Comparison of ENCODE assay signal across 9 mouse cellular contexts in genomic region chr9:120759771-120760170, GRCm38 (mm10).
DNase-seq lines count a peak whose midpoint lies in the region; ATAC-seq and TF ChIP-seq lines count a peak whose summit lies in the region.
"Had no signal": no experiment of that assay in that cellular context is flagged by ENCODE, and none has a peak within 500 bp of the region (broad histone marks: within the 10 kb centered on the region; RNA-seq: fewer than 3 reads in every experiment).

No protein-coding gene starts in this region.

- H3K27me3 ChIP-seq in embryonic facial prominence, embryonic 12.5 days = no peaks in the 10 kb centered on the region
- H3K27me3 ChIP-seq in intestine, postnatal 0 days (replicated peaks; ENCODE audit: control insufficient read depth, insufficient read depth, low read length) = no peaks in the 10 kb centered on the region
- no peaks in the 10 kb centered on the region for H3K27me3 ChIP-seq in midbrain, embryonic 13.5 days
- no peaks in the 10 kb centered on the region for H3K27me3 ChIP-seq in liver, embryonic 12.5 days (replicated peaks)

- no peaks in the 10 kb centered on the region for H3K36me3 ChIP-seq in embryonic facial prominence, embryonic 12.5 days
- H3K36me3 ChIP-seq in intestine, postnatal 0 days (ENCODE audit: control insufficient read depth, insufficient read depth) = no peaks in the 10 kb centered on the region
- H3K36me3 ChIP-seq in midbrain, embryonic 13.5 days = no peaks in the 10 kb centered on the region
- no peaks in the 10 kb centered on the region for H3K36me3 ChIP-seq in liver, embryonic 12.5 days

- H3K9me3 ChIP-seq in embryonic facial prominence, embryonic 12.5 days = 0 out of 2 replicates have a peak, but pooled peaks cover 6% of the 10 kb centered on the region
- no peaks in the 10 kb centered on the region for H3K9me3 ChIP-seq in intestine, postnatal 0 days (ENCODE audit: control insufficient read depth)
- H3K9me3 ChIP-seq in midbrain, embryonic 13.5 days = no peaks in the 10 kb centered on the region
- no peaks in the 10 kb centered on the region for H3K9me3 ChIP-seq in liver, embryonic 12.5 days (replicated peaks)

- H3K9ac ChIP-seq in embryonic facial prominence, embryonic 12.5 days = no peak overlapping the region
- no peak overlapping the region for H3K9ac ChIP-seq in intestine, postnatal 0 days (ENCODE audit: low read depth, low read length)
- H3K9ac ChIP-seq in midbrain, embryonic 13.5 days (replicated peaks) = no peak overlapping the region
- no peak overlapping the region for H3K9ac ChIP-seq in liver, embryonic 12.5 days

- H3K4me1 ChIP-seq in embryonic facial prominence, embryonic 12.5 days = no peaks in the 10 kb centered on the region; the same call in 1 of the 2 replicates
- H3K4me1 ChIP-seq in intestine, postnatal 0 days (replicated peaks; ENCODE audit: control insufficient read depth, insufficient read depth, low read length) = 0 out of 2 replicates have a peak, but pooled peaks cover 12% of the 10 kb centered on the region
- peaks cover 9% of the 10 kb centered on the region for H3K4me1 ChIP-seq in midbrain, embryonic 13.5 days (replicated peaks)
- H3K4me1 ChIP-seq in liver, embryonic 12.5 days = no peaks in the 10 kb centered on the region

- 0 out of 2 replicates have a peak, but pooled peaks have one; percentile 64 for ATAC-seq in embryonic facial prominence, embryonic 12.5 days (ENCODE audit: insufficient number of reproducible peaks, insufficient read depth, low FRiP score, low TSS enrichment)
- peak; percentile 80 for ATAC-seq in intestine, postnatal 0 days
- peak; percentile 86 for ATAC-seq in midbrain, embryonic 13.5 days
- no peak for ATAC-seq in liver, embryonic 12.5 days

- H3K4me3 ChIP-seq in embryonic facial prominence, embryonic 12.5 days = no peak overlapping the region
- no peak overlapping the region for H3K4me3 ChIP-seq in intestine, postnatal 0 days (ENCODE audit: low read depth, low read length)
- no peak overlapping the region for H3K4me3 ChIP-seq in midbrain, embryonic 13.5 days (replicated peaks)
- H3K4me3 ChIP-seq in liver, embryonic 12.5 days = no peak overlapping the region

- H3K27ac ChIP-seq in embryonic facial prominence, embryonic 12.5 days = 0 out of 2 replicates have a peak overlapping the region, but pooled peaks have one; percentile 23
- peak overlapping the region; percentile 57 for H3K27ac ChIP-seq in intestine, postnatal 0 days (ENCODE audit: low read depth, low read length)
- H3K27ac ChIP-seq in midbrain, embryonic 13.5 days = peak overlapping the region; percentile 65
- H3K27ac ChIP-seq in liver, embryonic 12.5 days = no peak overlapping the region
- H3K27ac ChIP-seq: macrophage had no signal

- TF ChIP-seq CTCF in intestine, postnatal 0 days (IDR thresholded peaks at IDR 0.05; ENCODE audit: low read depth) = no peak

- no peak overlapping the region for H3K4me2 ChIP-seq in embryonic facial prominence, embryonic 12.5 days (replicated peaks)
- no peak overlapping the region for H3K4me2 ChIP-seq in intestine, postnatal 0 days (replicated peaks; ENCODE audit: low read depth)
- H3K4me2 ChIP-seq in midbrain, embryonic 13.5 days (replicated peaks) = no peak overlapping the region
- H3K4me2 ChIP-seq in liver, embryonic 12.5 days = no peak overlapping the region

- intact Hi-C loops in heart, postnatal 25 days (cut with DNase I) = no loop called here

- DNase-seq in gastrocnemius, postnatal 25 days = peak; percentile 28
- no peak for DNase-seq in gastrocnemius, adult 18-20 months (ENCODE audit: low spot score)
- no peak for DNase-seq in thymus, postnatal 14 days
- DNase-seq in heart, postnatal 25 days (ENCODE audit: low spot score) = no peak

- 59% methylated on average over 5 of the region's 5 CpGs for WGBS in embryonic facial prominence, embryonic 12.5 days
- 58% methylated on average over 5 of the region's 5 CpGs for WGBS in intestine, postnatal 0 days
- 22% methylated on average over 5 of the region's 5 CpGs for WGBS in midbrain, embryonic 13.5 days
- WGBS in liver, embryonic 12.5 days (ENCODE audit: insufficient replicate concordance) = 59% methylated on average over 5 of the region's 5 CpGs
